Comparison of ENCODE assay signal across 22 mouse cellular contexts in genomic region chr14:14309416-14309815, GRCm38 (mm10). TPM values are rescaled to one million over a fixed set of nuclear protein-coding genes. Genes with fewer than 3 reads are reported as not detected.
DNase-seq lines count a peak whose midpoint lies in the region; ATAC-seq lines count a peak whose summit lies in the region.
"Had no signal": no experiment of that assay in that cellular context is flagged by ENCODE, and none has a peak within 500 bp of the region (broad histone marks: within the 10 kb centered on the region; RNA-seq: fewer than 3 reads in every experiment).

No protein-coding gene starts in this region.

- H3K4me1 ChIP-seq in heart, embryonic 14.5 days (ENCODE audit: control insufficient read depth in 2 of 2, insufficient read depth in 2 of 2, low read length in 2 of 2), result no peaks in the 10 kb centered on the region
- H3K4me1 ChIP-seq in limb, embryonic 12.5 days (replicated peaks), result no peaks in the 10 kb centered on the region
- H3K4me1 ChIP-seq in limb, embryonic 10.5 days, result no peaks in the 10 kb centered on the region
- H3K4me1 ChIP-seq: hindbrain, embryonic 12.5 days had no signal

- intact Hi-C loops in heart, postnatal 14 days (cut with DNase I), result no loop called here

- no peaks in the 10 kb centered on the region for H3K9me3 ChIP-seq in heart, embryonic 14.5 days (ENCODE audit: control insufficient read depth, low read length)
- no peaks in the 10 kb centered on the region for H3K9me3 ChIP-seq in limb, embryonic 12.5 days
- no peaks in the 10 kb centered on the region for H3K9me3 ChIP-seq in limb, embryonic 10.5 days (replicated peaks)
- H3K9me3 ChIP-seq: hindbrain, embryonic 12.5 days had no signal

- ATAC-seq in heart, embryonic 14.5 days (ENCODE audit: insufficient number of reproducible peaks, insufficient read depth, low FRiP score, low read depth), result no peak
- ATAC-seq in limb, embryonic 12.5 days (ENCODE audit: insufficient number of reproducible peaks, insufficient read depth, low FRiP score, low TSS enrichment, low read depth), result no peak

- H3K4me2 ChIP-seq in heart, embryonic 14.5 days (ENCODE audit: low read length), result peak overlapping the region; percentile 48
- H3K4me2 ChIP-seq in limb, embryonic 12.5 days, result peak overlapping the region; percentile 36
- H3K4me2 ChIP-seq: hindbrain, embryonic 12.5 days; midbrain, embryonic 11.5 days had no signal

- H3K27ac ChIP-seq in heart, embryonic 14.5 days (replicated peaks in 1 of 2; ENCODE audit: control insufficient read depth in 1 of 2, insufficient read depth in 1 of 2, low read depth in 2 of 2, low read length in 2 of 2), result no peak overlapping the region
- no peak overlapping the region for H3K27ac ChIP-seq in limb, embryonic 12.5 days
- no peak overlapping the region for H3K27ac ChIP-seq in limb, embryonic 10.5 days
- H3K27ac ChIP-seq: hindbrain, embryonic 12.5 days had no signal

- H3K36me3 ChIP-seq in heart, embryonic 14.5 days (ENCODE audit: control insufficient read depth, insufficient read depth, low read length), result no peaks in the 10 kb centered on the region
- H3K36me3 ChIP-seq in limb, embryonic 12.5 days, result no peaks in the 10 kb centered on the region
- no peaks in the 10 kb centered on the region for H3K36me3 ChIP-seq in limb, embryonic 10.5 days
- H3K36me3 ChIP-seq: hindbrain, embryonic 12.5 days had no signal

- no peaks in the 10 kb centered on the region for H3K27me3 ChIP-seq in heart, embryonic 14.5 days (ENCODE audit: control insufficient read depth, insufficient read depth, low read length)
- H3K27me3 ChIP-seq in limb, embryonic 12.5 days, result no peaks in the 10 kb centered on the region
- H3K27me3 ChIP-seq in limb, embryonic 10.5 days (ENCODE audit: low read depth, poor library complexity, severe bottlenecking), result no peaks in the 10 kb centered on the region
- H3K27me3 ChIP-seq: CH12.LX; hindbrain, embryonic 12.5 days had no signal

- 49% methylated on average over 14 of the region's 14 CpGs for WGBS in heart, embryonic 14.5 days
- WGBS in limb, embryonic 12.5 days, result 54% methylated on average over 14 of the region's 14 CpGs
- 63% methylated on average over 14 of the region's 14 CpGs for WGBS in limb, embryonic 10.5 days

- peak overlapping the region in 1 of 2 experiments; percentile 16; a peak in 1 of 4 replicates for H3K4me3 ChIP-seq in heart, embryonic 14.5 days (ENCODE audit: control insufficient read depth in 1 of 2, insufficient read depth in 1 of 2, low read depth in 1 of 2, low read length in 2 of 2)
- no peak overlapping the region for H3K4me3 ChIP-seq in limb, embryonic 12.5 days (replicated peaks)
- no peak overlapping the region for H3K4me3 ChIP-seq in limb, embryonic 10.5 days
- H3K4me3 ChIP-seq: hindbrain, embryonic 12.5 days had no signal

- H3K9ac ChIP-seq in heart, embryonic 14.5 days (ENCODE audit: low read length), result no peak overlapping the region
- no peak overlapping the region for H3K9ac ChIP-seq in limb, embryonic 12.5 days (replicated peaks)
- H3K9ac ChIP-seq: hindbrain, embryonic 12.5 days had no signal

- DNase-seq in cerebellum, postnatal 10 days, result peak; percentile 37 to 44
- DNase-seq in cerebellum, adult 9-11 months, result no peak
- DNase-seq in heart, postnatal 14 days, result no peak
- no peak for DNase-seq in limb, embryonic 10.5 days (ENCODE audit: low spot score)
- DNase-seq in brain, adult 2 months (ENCODE audit: low read depth, low spot score), result peak; percentile 33
- DNase-seq in embryo, embryonic 9.5 days (ENCODE audit: extremely low spot score), result no peak
- DNase-seq: adrenal gland, postnatal 10 days; kidney, adult 8-10 months; layer of hippocampus, postnatal 36 days; lung, postnatal 36 days; right cerebral cortex, postnatal 25 days; thymus, postnatal 36 days had no signal

RNA-seq across cellular contexts. Expression of gene Olfr31, which starts 13.2 kb away (rescaled TPM):
- not detected in 2 replicates for polyA plus RNA-seq in heart, embryonic 14.5 days (2014; fragmentation: Nextera tagmentation; extraction: Ambion mirVana)
- not detected for total RNA-seq in heart, postnatal 14 days (2021)
- polyA plus RNA-seq in limb, embryonic 12.5 days (2016; fragmentation: Nextera tagmentation; extraction: Ambion mirVana), result not detected in 2 replicates
- polyA plus RNA-seq in limb, embryonic 10.5 days (2016; fragmentation: Nextera tagmentation; extraction: Ambion mirVana), result not detected in 2 replicates
- total RNA-seq: adrenal gland, postnatal 10 days; CH12.LX; layer of hippocampus, postnatal 36 days had no signal
- polyA plus RNA-seq: embryonic facial prominence, embryonic 14.5 days; forebrain, embryonic 11.5 days; gonadal fat pad, adult 2 months; hindbrain, embryonic 12.5 days; limb, embryonic 11.5 days; liver, embryonic 16.5 days; midbrain, embryonic 11.5 days had no signal

RNA-seq across cellular contexts. Expression of gene Il3ra, which starts 36.7 kb away (rescaled TPM):
- polyA plus RNA-seq in heart, embryonic 14.5 days (2014; fragmentation: Nextera tagmentation; extraction: Ambion mirVana), result 2.7 and 2.9 TPM in 2 replicates
- total RNA-seq in heart, postnatal 14 days (2021), result 1 to 10 TPM; 5.4 to 7.4 TPM
- polyA plus RNA-seq in limb, embryonic 12.5 days (2016; fragmentation: Nextera tagmentation; extraction: Ambion mirVana), result 2.6 and 5.3 TPM in 2 replicates
- 2.9 and 4.1 TPM in 2 replicates for polyA plus RNA-seq in limb, embryonic 10.5 days (2016; fragmentation: Nextera tagmentation; extraction: Ambion mirVana)

Comparison
In these comparisons a context has a peak if more than half of its experiments do, and no peak if none do; other contexts are left out.
1. DNase-seq: peak in cerebellum, postnatal 10 days (2 of 2) and brain, adult 2 months (single experiment); none in cerebellum, adult 9-11 months (single experiment), heart, postnatal 14 days (0 of 2), limb, embryonic 10.5 days (single experiment) and embryo, embryonic 9.5 days (single experiment).